Mouse (Mus musculus) C2C12 (cell line): ENCODE results near the gene Ppp2r5e. TPM values are rescaled to one million over a fixed set of nuclear protein-coding genes. Genes with fewer than 3 reads are reported as not detected.

Experiments
- H3K27me3 ChIP-seq: one replicate; pipeline ENCODE4 v1.6.1; 2011; ENCODE audit not compliant: control insufficient read depth, insufficient read depth, insufficient read length
- H3K36me3 ChIP-seq: one replicate; pipeline ENCODE4 v1.6.1; 2011; ENCODE audit not compliant: control insufficient read depth, insufficient read depth
- H3K4me3 ChIP-seq: one replicate; pipeline ENCODE4 v1.5.1; 2011; ENCODE audit warnings: mild to moderate bottlenecking, control low read depth; ENCODE audit not compliant: poor library complexity, insufficient read depth, severe bottlenecking
- H3K79me2 ChIP-seq: one replicate; pipeline ENCODE4 v1.6.1; 2011; ENCODE audit not compliant: control insufficient read depth, insufficient read depth
- H3K79me3 ChIP-seq: one replicate; pipeline ENCODE4 v1.6.1; 2011; ENCODE audit warnings: low read depth, control low read depth
- H3ac ChIP-seq: one replicate; pipeline ENCODE3; 2011; ENCODE audit warnings: low read depth; ENCODE audit not compliant: control insufficient read depth, insufficient read length
- CEBPB ChIP-seq: IDR thresholded peaks from one replicate; pipeline ENCODE4 v1.6.1; 2011; ENCODE audit warnings: low read depth, mild to moderate bottlenecking, control low read depth, moderate library complexity
- CTCF ChIP-seq: IDR thresholded peaks from one replicate; pipeline ENCODE4 v1.5.1; 2011; ENCODE audit not compliant: control insufficient read depth, insufficient read depth, insufficient read length
- FOSL1 ChIP-seq: IDR thresholded peaks from one replicate; pipeline ENCODE4 v1.8.0; 2011; ENCODE audit warnings: mild to moderate bottlenecking, low read length; ENCODE audit not compliant: poor library complexity, insufficient read depth, severe bottlenecking
- MAX ChIP-seq: IDR thresholded peaks from one replicate; pipeline ENCODE4 v1.6.1; 2011; ENCODE audit warnings: mild to moderate bottlenecking, control low read depth
- MYOD1 ChIP-seq: IDR thresholded peaks from one replicate; pipeline ENCODE4 v1.6.1; 2011; ENCODE audit warnings: low read depth; ENCODE audit not compliant: control insufficient read depth, insufficient read length
- MYOG ChIP-seq: IDR thresholded peaks from one replicate; pipeline ENCODE4 v1.6.1; 2011; ENCODE audit not compliant: control insufficient read depth, insufficient read length; ENCODE audit errors: extremely low read depth
- USF1 ChIP-seq: IDR thresholded peaks from one replicate; pipeline ENCODE4 v1.6.1; 2011; ENCODE audit warnings: low read depth, mild to moderate bottlenecking, control low read depth, moderate library complexity
- polyA plus RNA-seq: library from polyadenylated mRNA; unstranded; fragments of >200 nt; fragmentation: generic; extraction: Trizol; gene quantifications from one replicate; pipeline ENCODE4 v1.2.1, GENCODE M21; 2012; ENCODE audit warnings: missing spikeins

Gene Ppp2r5e
- polyA plus RNA-seq, 1 experiment: 11.9 TPM

- Histone ChIP-seq H3K4me3 (no peak overlapping the region), H3K27me3 (no peaks in the 10 kb centered on the region), H3ac (no peak overlapping the region), H3K79me3 (peaks cover 86% of the 10 kb centered on the region), H3K79me2 (peaks cover 99% of the 10 kb centered on the region), H3K36me3 (peaks cover 6% of the 10 kb centered on the region)
- no peak for TF ChIP-seq MYOD1
- TF ChIP-seq MYOG: no peak
- no peak for TF ChIP-seq USF1
- no peak for TF ChIP-seq CEBPB
- no peak for TF ChIP-seq CTCF
- TF ChIP-seq FOSL1: no peak
- no peak for TF ChIP-seq MAX
Observed at GRCm38 (mm10) chr12:75560681-75561387, 35.2 kb downstream of the Ppp2r5e start.

- Histone ChIP-seq H3K36me3 (peaks cover 6% of the 10 kb centered on the region), H3K79me2 (peaks cover 99% of the 10 kb centered on the region), H3ac (no peak overlapping the region), H3K4me3 (no peak overlapping the region), H3K27me3 (no peaks in the 10 kb centered on the region), H3K79me3 (peaks cover 84% of the 10 kb centered on the region)
- TF ChIP-seq FOSL1 (no peak), MYOG (no peak), MAX (no peak)
Observed at GRCm38 (mm10) chr12:75559196-75559595, 36.8 kb downstream of the Ppp2r5e start.

GRCm38 (mm10) chr12:75557813-75558212 lies 38.2 kb downstream of the Ppp2r5e start:
- H3K27me3 ChIP-seq: no peaks in the 10 kb centered on the region

GRCm38 (mm10) chr12:75555032-75555431 lies 41.0 kb downstream of the Ppp2r5e start:
- H3K27me3 ChIP-seq: no peaks in the 10 kb centered on the region
- peaks cover 78% of the 10 kb centered on the region for H3K79me3 ChIP-seq
- H3K79me2 ChIP-seq: peaks cover 98% of the 10 kb centered on the region
- TF ChIP-seq MAX (no peak), CTCF (no peak), MYOD1 (no peak), MYOG (no peak), USF1 (no peak), FOSL1 (no peak), CEBPB (no peak)
- H3K36me3 ChIP-seq: no peaks in the 10 kb centered on the region
- H3ac ChIP-seq: no peak overlapping the region
- no peak overlapping the region for H3K4me3 ChIP-seq

More at GRCm38 (mm10) chr12:75557813-75558212, 38.2 kb downstream of the Ppp2r5e start:
- H3K36me3 ChIP-seq: peaks cover 6% of the 10 kb centered on the region
- no peak overlapping the region for H3ac ChIP-seq
- peaks cover 99% of the 10 kb centered on the region for H3K79me2 ChIP-seq
- TF ChIP-seq CEBPB (no peak), USF1 (no peak), MYOG (no peak), MYOD1 (no peak), FOSL1 (no peak), MAX (no peak), CTCF (no peak)
- H3K4me3 ChIP-seq: no peak overlapping the region
- H3K79me3 ChIP-seq: peaks cover 84% of the 10 kb centered on the region

GRCm38 (mm10) chr12:75552296-75552695 lies 43.7 kb downstream of the Ppp2r5e start:
- H3ac ChIP-seq: no peak overlapping the region
- no peak overlapping the region for H3K4me3 ChIP-seq
- peaks cover 80% of the 10 kb centered on the region for H3K79me3 ChIP-seq
- no peaks in the 10 kb centered on the region for H3K27me3 ChIP-seq
- no peak for TF ChIP-seq MYOD1
- TF ChIP-seq MAX: no peak
- TF ChIP-seq CEBPB: no peak
- TF ChIP-seq USF1: no peak
- TF ChIP-seq CTCF: no peak
- TF ChIP-seq FOSL1: no peak
- no peak for TF ChIP-seq MYOG
- peaks cover 98% of the 10 kb centered on the region for H3K79me2 ChIP-seq
- no peaks in the 10 kb centered on the region for H3K36me3 ChIP-seq

- Histone ChIP-seq H3K36me3 (no peaks in the 10 kb centered on the region), H3K4me3 (no peak overlapping the region), H3K79me2 (peaks cover 98% of the 10 kb centered on the region), H3ac (no peak overlapping the region), H3K27me3 (no peaks in the 10 kb centered on the region), H3K79me3 (peaks cover 76% of the 10 kb centered on the region)
- TF ChIP-seq CEBPB (no peak), CTCF (no peak), MYOD1 (no peak), MAX (no peak), USF1 (no peak), MYOG (no peak), FOSL1 (no peak)
Observed at GRCm38 (mm10) chr12:75551671-75552070, 44.4 kb downstream of the Ppp2r5e start.
